Mouse (Mus musculus) thymus, adult 2 months (tissue): ENCODE data around the gene Tmem167b.

ENCODE experiments used
- CTCF ChIP-seq: fragments of 200-500 bp; IDR thresholded peaks from 2 replicates; pipeline ENCODE4 v1.5.1; 2012; ENCODE audit warnings: mild to moderate bottlenecking, control low read depth, low read length, moderate library complexity, borderline replicate concordance; ENCODE audit not compliant: control insufficient read depth, poor library complexity, insufficient read depth; ENCODE audit errors: extremely low read depth
- POLR2A ChIP-seq: fragments of 200-500 bp; IDR thresholded peaks from 2 replicates; pipeline ENCODE4 v1.6.1; 2012; ENCODE audit warnings: mild to moderate bottlenecking, low read length, control low read depth, moderate library complexity; ENCODE audit not compliant: control insufficient read depth, poor library complexity, insufficient read depth; ENCODE audit errors: extremely low read depth

- TF ChIP-seq CTCF (no peak), POLR2A (no peak)
Measured at GRCm38 (mm10) chr3:108508745-108509474, 53.4 kb downstream of the Tmem167b start.
